Mouse (Mus musculus) hindbrain, postnatal 0 days (tissue): ENCODE measurements around the gene Hacd3. TPM values are rescaled to one million over a fixed set of nuclear protein-coding genes. Genes with fewer than 3 reads are reported as not detected.

Source experiments
- ATAC-seq: fragments of 200-750 bp; cut with Nextera tagmentation; 2 replicates; pipeline ENCODE4 v1.8.0; 2017; ENCODE audit warnings: mild to moderate bottlenecking, moderate TSS enrichment, moderate library complexity
- DNase-seq: peaks from one replicate; pipeline ENCODE4 v3.0.0-alpha.2; 2015; ENCODE audit warnings: low spot score
- H3K27ac ChIP-seq: fragments of 300-500 bp; sonication (generic); 2 replicates; pipeline ENCODE4 v1.5.1; 2014; ENCODE audit warnings: mild to moderate bottlenecking
- H3K27me3 ChIP-seq: fragments of 300-500 bp; sonication (generic); 2 replicates; pipeline ENCODE4 v1.6.1; 2014; ENCODE audit warnings: low read length, mixed read lengths; ENCODE audit not compliant: insufficient read depth
- H3K36me3 ChIP-seq: fragments of 300-500 bp; sonication (generic); 2 replicates; pipeline ENCODE4 v1.6.1; 2014; ENCODE audit warnings: low read length, mixed read lengths; ENCODE audit not compliant: insufficient read depth
- H3K4me1 ChIP-seq: fragments of 300-500 bp; sonication (generic); 2 replicates; pipeline ENCODE4 v1.6.1; 2014; ENCODE audit warnings: antibody characterized with exemption, low read length, mixed read lengths; ENCODE audit not compliant: insufficient read depth
- H3K4me2 ChIP-seq: fragments of 300-500 bp; sonication (generic); 2 replicates; pipeline ENCODE4 v1.6.1; 2014; ENCODE audit warnings: low read depth, mild to moderate bottlenecking, low read length, moderate library complexity, mixed read lengths
- H3K4me3 ChIP-seq: fragments of 300-500 bp; sonication (generic); 2 replicates; pipeline ENCODE4 v1.5.1; 2014; ENCODE audit warnings: low read length
- H3K9ac ChIP-seq: fragments of 300-500 bp; sonication (generic); replicated peaks from 2 replicates; pipeline ENCODE4 v1.6.1; 2014; ENCODE audit warnings: mild to moderate bottlenecking, low read length, moderate library complexity, mixed read lengths
- H3K9me3 ChIP-seq: fragments of 300-500 bp; sonication (generic); 2 replicates; pipeline ENCODE4 v1.6.1; 2016; ENCODE audit warnings: low read length, mixed read lengths
- CTCF ChIP-seq: IDR thresholded peaks from 2 replicates; pipeline ENCODE4 v1.5.1; 2016; ENCODE audit warnings: antibody characterized with exemption, control low read depth, low read depth
- WGBS: fragments of 180-500 bp; shearing (Covaris S2); extraction: QIAGEN DNeasy Blood & Tissue Kit; methylation state at CpG from one replicate; pipeline ENCODE4 v1.1.7; 2014; 5-methylcytosine and 5-hydroxymethylcytosine counted together
- polyA plus RNA-seq: library from polyadenylated mRNA; unstranded; fragments of >200 nt; fragmentation: Nextera tagmentation; extraction: Ambion mirVana; gene quantifications from 2 replicates; pipeline ENCODE4 v1.2.1, GENCODE M21; 2015
- total RNA-seq: library from RNA; depleted of rRNA; stranded (reverse); fragments of >200 nt; gene quantifications from 2 replicates; pipeline ENCODE4 v1.2.3, GENCODE M21; 2014

Hacd3 gene
- total and polyA plus RNA-seq, 2 experiments from 2014 or later: 193 to 204 TPM

DNA sequence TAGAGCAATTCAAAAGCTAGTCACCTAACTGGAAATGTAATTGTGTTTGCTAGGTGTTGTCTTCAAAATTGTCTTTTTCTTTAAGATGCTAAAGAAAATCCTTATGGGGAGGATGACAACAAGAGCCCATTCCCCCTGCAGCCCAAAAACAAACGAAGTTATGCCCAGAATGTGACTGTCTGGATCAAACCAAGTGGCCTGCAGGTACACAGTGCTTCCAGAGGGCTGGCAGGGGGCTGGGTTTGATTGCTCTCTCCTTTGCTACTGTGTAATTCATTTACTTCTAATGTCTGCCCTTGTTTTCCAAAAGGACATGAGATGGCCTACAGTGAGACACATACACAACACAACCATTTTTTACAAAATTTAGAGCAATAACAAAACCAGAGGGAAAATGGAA is 39.6 kb downstream of the Hacd3 start:
- no peak overlapping the region for H3K27ac ChIP-seq
- 68% methylated on average over 1 of the region's 1 CpGs for WGBS
- no peaks in the 10 kb centered on the region for H3K9me3 ChIP-seq
- TF ChIP-seq CTCF: no peak
- no peaks in the 10 kb centered on the region for H3K4me1 ChIP-seq
- DNase-seq (no peak), ATAC-seq (no peak)
- no peaks in the 10 kb centered on the region for H3K27me3 ChIP-seq
- no peak overlapping the region for H3K9ac ChIP-seq
- H3K36me3 ChIP-seq: peaks cover 68% of the 10 kb centered on the region
- H3K4me3 ChIP-seq: no peak overlapping the region
- H3K4me2 ChIP-seq: no peak overlapping the region

DNA sequence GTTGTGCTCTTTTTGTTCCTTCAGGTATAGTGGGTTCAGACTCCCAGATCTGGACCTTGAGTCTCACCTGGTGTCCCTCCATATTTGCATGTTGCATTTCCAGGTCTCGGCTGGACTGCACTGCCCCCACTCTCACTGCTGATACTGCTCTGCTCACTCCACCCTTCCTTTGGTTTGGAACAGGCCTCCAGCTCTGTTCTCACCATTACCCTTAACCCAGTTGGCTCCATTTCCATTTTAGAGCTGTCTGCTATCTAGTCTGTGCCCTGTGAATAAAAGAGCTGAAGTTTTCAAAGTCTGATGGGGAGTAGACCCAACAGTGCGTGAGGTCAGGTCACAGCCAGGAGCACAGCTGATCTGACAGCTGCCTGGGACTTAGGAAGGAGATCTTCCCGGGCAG is 40.9 kb downstream of the Hacd3 start:
- no peak for TF ChIP-seq CTCF
- H3K9me3 ChIP-seq: no peaks in the 10 kb centered on the region
- peaks cover 66% of the 10 kb centered on the region for H3K36me3 ChIP-seq
- no peaks in the 10 kb centered on the region for H3K27me3 ChIP-seq
- ATAC-seq (no peak), DNase-seq (no peak)
- H3K4me2 ChIP-seq: no peak overlapping the region
- no peak overlapping the region for H3K9ac ChIP-seq
- H3K4me3 ChIP-seq: no peak overlapping the region
- no peak overlapping the region for H3K27ac ChIP-seq
- H3K4me1 ChIP-seq: no peaks in the 10 kb centered on the region
- 67% methylated on average over 3 of the region's 3 CpGs for WGBS

DNA sequence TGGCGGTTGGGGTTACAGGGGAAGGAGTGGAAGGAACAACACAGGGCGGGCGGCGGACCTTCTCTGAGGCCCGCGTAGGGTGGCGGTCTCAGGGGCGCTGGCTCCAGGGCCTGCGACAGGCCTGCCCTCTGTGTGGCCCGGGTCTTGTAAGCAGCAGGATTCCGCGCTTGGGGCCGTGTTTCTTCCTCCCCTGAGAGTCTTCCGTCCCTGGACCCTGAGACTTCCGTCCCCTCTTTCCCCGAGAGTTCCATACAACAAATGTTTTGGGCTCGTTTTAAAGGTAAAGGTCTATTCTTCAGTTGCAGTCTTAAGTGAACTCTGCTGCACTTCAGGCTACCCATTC is 60.5 kb downstream of the Hacd3 start:
- ATAC-seq (peak; percentile 87), DNase-seq (no peak)
- Histone ChIP-seq H3K4me2 (peak overlapping the region; percentile 83), H3K4me3 (peak overlapping the region; percentile 75), H3K27ac (peak overlapping the region; percentile 89), H3K9me3 (no peaks in the 10 kb centered on the region), H3K4me1 (peaks cover 6% of the 10 kb centered on the region; the same call in 1 of the 2 replicates), H3K36me3 (peaks cover 12% of the 10 kb centered on the region; the same call in 1 of the 2 replicates), H3K27me3 (no peaks in the 10 kb centered on the region), H3K9ac (peak overlapping the region; percentile 90)
- TF ChIP-seq CTCF: no peak
- WGBS: 0% methylated on average over 12 of the region's 17 CpGs

DNA sequence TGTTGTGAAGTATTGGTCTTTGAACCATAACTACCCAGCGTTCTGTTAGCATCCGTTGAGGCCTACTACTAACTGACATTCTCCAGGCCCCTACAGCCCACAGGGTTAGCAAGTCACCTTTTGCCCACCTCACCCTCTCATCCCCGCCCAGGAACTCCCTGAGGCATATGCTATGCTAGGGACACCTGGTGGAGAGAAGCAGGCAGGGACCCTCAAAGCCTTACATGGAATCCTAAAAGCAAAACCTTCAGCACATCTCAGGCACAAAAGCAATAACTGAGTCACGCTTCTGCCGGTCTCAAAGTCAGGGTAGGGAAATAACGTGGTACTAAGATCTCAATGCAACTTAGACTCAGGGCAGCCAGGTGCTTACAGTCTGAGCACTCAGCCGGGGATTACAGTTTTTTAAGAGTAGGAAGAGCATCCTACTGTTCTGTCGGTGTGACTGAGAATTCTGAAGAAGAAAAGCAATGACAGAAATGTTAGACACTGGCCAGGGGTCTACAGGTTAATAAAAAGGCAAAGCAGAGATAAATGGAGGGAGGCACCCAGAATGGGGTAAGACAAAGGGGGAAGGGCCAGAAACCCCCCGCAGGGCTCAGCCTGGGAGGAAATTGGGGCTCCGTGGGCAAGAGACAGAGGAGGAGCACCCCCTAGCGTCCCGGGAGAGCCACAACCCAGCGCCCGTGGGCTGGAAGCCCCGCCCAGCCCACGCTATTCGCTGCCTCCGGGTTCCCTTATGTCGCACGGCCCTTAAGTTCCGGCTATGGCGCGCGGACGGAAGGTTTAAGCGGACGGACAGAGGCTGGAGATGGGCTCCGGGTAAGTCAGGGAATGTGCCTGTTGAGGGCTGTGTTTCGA is 61.1 kb downstream of the Hacd3 start, which contains the start of gene Ints14:
Gene Ints14 (plus strand): TSS at position 789 of the 861 bp plus-strand sequence.
- ATAC-seq (peak; percentile 98), DNase-seq (peak; percentile 98)
- Histone ChIP-seq H3K4me2 (peak within 1 kb of the TSS; percentile 83), H3K36me3 (peaks cover 6% of the 10 kb centered on the region; the same call in 1 of the 2 replicates), H3K27ac (peak within 1 kb of the TSS; percentile 89), H3K4me3 (peak within 1 kb of the TSS; percentile 75), H3K4me1 (peaks cover 6% of the 10 kb centered on the region; the same call in 1 of the 2 replicates), H3K27me3 (no peaks in the 10 kb centered on the region), H3K9me3 (no peaks in the 10 kb centered on the region), H3K9ac (peak within 1 kb of the TSS; percentile 90)
- peak; percentile 83 for TF ChIP-seq CTCF
- WGBS: 6% methylated on average over 28 of the region's 29 CpGs

DNA sequence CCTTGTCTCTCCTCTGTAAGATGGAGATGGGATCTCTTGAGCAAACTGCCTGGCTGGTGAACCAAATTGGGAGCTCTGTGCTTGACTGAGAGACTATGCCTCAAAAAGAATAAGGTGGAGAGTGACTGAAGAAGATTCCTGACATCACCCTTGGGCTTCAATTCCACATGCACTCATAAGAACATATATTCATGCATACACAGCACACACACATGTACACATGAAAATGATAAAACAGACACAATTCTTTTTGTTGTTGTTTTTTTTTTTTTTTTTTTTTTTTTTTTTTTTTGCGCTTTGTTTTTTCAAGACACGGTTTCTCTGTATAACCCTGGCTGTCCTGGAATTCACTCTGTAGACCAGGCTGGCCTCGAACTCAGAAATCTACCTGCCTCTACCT is 64.2 kb downstream of the Hacd3 start:
- Histone ChIP-seq H3K4me3 (no peak overlapping the region), H3K4me2 (no peak overlapping the region), H3K9ac (no peak overlapping the region), H3K36me3 (no peaks in the 10 kb centered on the region), H3K27ac (0 out of 2 replicates have a peak overlapping the region, but pooled peaks have one; percentile 56), H3K4me1 (peaks cover 6% of the 10 kb centered on the region; the same call in 1 of the 2 replicates), H3K27me3 (no peaks in the 10 kb centered on the region), H3K9me3 (no peaks in the 10 kb centered on the region)
- ATAC-seq: no peak
- TF ChIP-seq CTCF: no peak
- DNase-seq: no peak
- 93% methylated on average over 3 of the region's 3 CpGs for WGBS

DNA sequence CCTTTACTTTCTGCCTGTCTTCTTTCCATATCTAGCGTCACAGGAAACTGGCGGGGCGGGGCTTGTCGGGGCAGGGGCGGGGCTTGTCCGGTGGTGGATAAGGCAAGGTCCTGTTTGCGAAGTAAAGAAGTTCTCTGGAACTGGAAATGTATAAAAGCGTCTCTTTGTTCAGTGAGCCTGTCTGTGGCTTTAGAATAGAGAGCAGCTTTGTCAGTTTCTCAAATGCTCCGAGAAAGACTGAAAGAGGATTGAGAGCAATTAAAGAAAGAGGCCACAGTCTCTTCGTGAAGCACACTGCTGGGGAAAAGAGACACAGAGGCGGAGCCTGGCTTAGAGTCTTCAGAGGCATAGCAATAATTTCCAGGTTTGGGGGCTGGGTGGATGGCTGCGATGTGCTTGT is 65.2 kb downstream of the Hacd3 start:
- Histone ChIP-seq H3K4me1 (0 out of 2 replicates have a peak, but pooled peaks cover under 1% of the 10 kb centered on the region), H3K9ac (no peak overlapping the region), H3K9me3 (no peaks in the 10 kb centered on the region), H3K27me3 (no peaks in the 10 kb centered on the region), H3K4me2 (peak overlapping the region; percentile 36; the same call in 1 of the 2 replicates), H3K27ac (peak overlapping the region; percentile 56; the same call in 1 of the 2 replicates), H3K36me3 (no peaks in the 10 kb centered on the region), H3K4me3 (no peak overlapping the region)
- ATAC-seq: peak; percentile 28; the same call in 1 of the 2 replicates
- TF ChIP-seq CTCF: no peak
- DNase-seq: peak; percentile 27
- WGBS: 28% methylated on average over 12 of the region's 12 CpGs

DNA sequence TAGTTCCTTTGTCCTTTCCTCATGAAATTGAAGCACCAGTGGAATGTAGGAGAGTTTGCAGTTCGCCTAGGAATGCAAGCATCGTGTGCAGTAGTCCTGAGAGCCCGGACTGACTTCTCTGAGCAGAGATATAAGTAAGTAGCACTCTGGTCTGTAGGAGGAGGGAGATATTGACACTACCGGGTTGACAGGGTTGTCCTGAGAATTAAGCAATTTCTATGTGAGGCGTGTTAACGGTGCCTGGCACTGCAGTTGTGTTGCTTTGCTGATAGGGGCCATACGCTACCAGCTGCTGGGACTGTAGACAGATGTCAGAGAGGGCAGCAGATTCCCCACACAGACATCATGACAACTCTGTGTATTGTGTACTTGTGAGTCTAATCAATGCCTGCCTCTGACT is 68.3 kb downstream of the Hacd3 start:
- Histone ChIP-seq H3K27me3 (no peaks in the 10 kb centered on the region), H3K4me3 (no peak overlapping the region), H3K36me3 (no peaks in the 10 kb centered on the region), H3K4me2 (no peak overlapping the region), H3K27ac (no peak overlapping the region), H3K9ac (no peak overlapping the region), H3K9me3 (no peaks in the 10 kb centered on the region), H3K4me1 (no peaks in the 10 kb centered on the region)
- 76% methylated on average over 7 of the region's 7 CpGs for WGBS
- ATAC-seq: no peak
- DNase-seq: no peak
- no peak for TF ChIP-seq CTCF
